Mouse (Mus musculus) urinary bladder, postnatal 10 days (tissue): ENCODE data around the gene Cd24a.

Experiments used
- DNase-seq: peaks from one replicate; pipeline ENCODE4 v3.0.0; 2022; ENCODE audit warnings: low spot score

Cd24a gene

GRCm38 (mm10) chr10:43584538-43584937, 6.5 kb downstream of the Cd24a start:
- no peak for DNase-seq

GRCm38 (mm10) chr10:43588470-43589177, 10.5 kb downstream of the Cd24a start:
- no peak for DNase-seq

GRCm38 (mm10) chr10:43591477-43591876, 13.4 kb downstream of the Cd24a start:
- DNase-seq: no peak

- no peak for DNase-seq
These were observed 15.1 kb downstream of the Cd24a start for GRCm38 (mm10) chr10:43593182-43593581.

GRCm38 (mm10) chr10:43594187-43594586, 16.1 kb downstream of the Cd24a start:
- no peak for DNase-seq

- no peak for DNase-seq
These were observed 16.8 kb downstream of the Cd24a start for GRCm38 (mm10) chr10:43594894-43595293.

GRCm38 (mm10) chr10:43598067-43598726, 20.1 kb downstream of the Cd24a start:
- DNase-seq: no peak

GRCm38 (mm10) chr10:43601039-43601438, 23.0 kb downstream of the Cd24a start:
- DNase-seq: no peak

- no peak for DNase-seq
These were observed 23.7 kb downstream of the Cd24a start for GRCm38 (mm10) chr10:43601511-43602396.

- DNase-seq: no peak
These were observed 26.0 kb downstream of the Cd24a start for GRCm38 (mm10) chr10:43603975-43604686.

GRCm38 (mm10) chr10:43604687-43605250, 26.7 kb downstream of the Cd24a start:
- no peak for DNase-seq

GRCm38 (mm10) chr10:43605901-43606300, 27.8 kb downstream of the Cd24a start:
- DNase-seq: no peak

- DNase-seq: no peak
These were observed 31.4 kb downstream of the Cd24a start for GRCm38 (mm10) chr10:43609507-43609906.

GRCm38 (mm10) chr10:43609958-43610357, 31.9 kb downstream of the Cd24a start:
- DNase-seq: no peak

- no peak for DNase-seq
These were observed 33.0 kb downstream of the Cd24a start for GRCm38 (mm10) chr10:43611081-43611480.

GRCm38 (mm10) chr10:43619059-43619531, 41.0 kb downstream of the Cd24a start:
- no peak for DNase-seq

- no peak for DNase-seq
These were observed 41.9 kb downstream of the Cd24a start for GRCm38 (mm10) chr10:43619939-43620338.

GRCm38 (mm10) chr10:43623510-43623909, 45.4 kb downstream of the Cd24a start:
- DNase-seq: no peak

- no peak for DNase-seq
These were observed 46.3 kb downstream of the Cd24a start for GRCm38 (mm10) chr10:43624362-43624761.

- no peak for DNase-seq
These were observed 46.8 kb downstream of the Cd24a start for GRCm38 (mm10) chr10:43624791-43625398.

- no peak for DNase-seq
These were observed 47.5 kb downstream of the Cd24a start for GRCm38 (mm10) chr10:43625578-43625977.
